Comparison of ENCODE assay signal across 9 mouse cellular contexts in genomic region chr17:83873363-83874141, GRCm38 (mm10). TPM values are rescaled to one million over a fixed set of nuclear protein-coding genes. Genes with fewer than 3 reads are reported as not detected.
DNase-seq lines count a peak whose midpoint lies in the region; ATAC-seq and TF ChIP-seq lines count a peak whose summit lies in the region.
"Had no signal": no experiment of that assay in that cellular context is flagged by ENCODE, and none has a peak within 500 bp of the region (broad histone marks: within the 10 kb centered on the region; RNA-seq: fewer than 3 reads in every experiment).

No protein-coding gene starts in this region.

- H3K36me3 ChIP-seq in small intestine, adult 2 months (ENCODE audit: control insufficient read depth, insufficient read depth, low read length): no peaks in the 10 kb centered on the region

- H3K4me1 ChIP-seq in small intestine, adult 2 months (ENCODE audit: control insufficient read depth, insufficient read depth, insufficient read length, low read length): no peaks in the 10 kb centered on the region

- TF ChIP-seq CTCF in small intestine, adult 2 months (IDR thresholded peaks at IDR 0.05; ENCODE audit: extremely low read depth, insufficient read length, insufficient replicate concordance, low read depth, low read length): no peak

- no peak for TF ChIP-seq POLR2A in small intestine, adult 2 months (IDR thresholded peaks at IDR 0.05; ENCODE audit: low read depth, low read length)

- ATAC-seq in erythroid progenitor cell, adult 5-6 weeks (replicated peaks; ENCODE audit: low FRiP score, poor library complexity, severe bottlenecking): no peak
- no peak for ATAC-seq in monocyte, adult 5-6 weeks (replicated peaks; ENCODE audit: insufficient number of reproducible peaks, low FRiP score, low TSS enrichment, poor library complexity, severe bottlenecking)

- H3K4me3 ChIP-seq in small intestine, adult 2 months (ENCODE audit: low read depth, low read length): no peak overlapping the region

- peak overlapping the region; percentile 40 for H3K27ac ChIP-seq in small intestine, adult 2 months (ENCODE audit: insufficient read depth, low read depth, low read length)
- H3K27ac ChIP-seq: macrophage had no signal

- intact Hi-C loops in left cerebral cortex, postnatal 4 days (cut with DNase I): no loop called here

- H3K27me3 ChIP-seq in small intestine, adult 2 months (ENCODE audit: control insufficient read depth, insufficient read depth, low read length): no peaks in the 10 kb centered on the region

- whole genome bisulfite sequencing in small intestine, adult 2 months: 78% methylated on average over 19 of the region's 19 CpGs

- peak; percentile 46 for DNase-seq in ovary, adult 18-20 months (ENCODE audit: low spot score)
- no peak for DNase-seq in ovary, postnatal 10 days (ENCODE audit: low spot score)
- peak; percentile 88 for DNase-seq in gastrocnemius, postnatal 25 days
- peak; percentile 64 for DNase-seq in kidney, postnatal 14 days
- no peak for DNase-seq in left cerebral cortex, postnatal 4 days

RNA-seq across cellular contexts. Expression of gene Haao, which starts 25.8 kb away (rescaled TPM):
- not detected for total RNA-seq in gastrocnemius, postnatal 25 days (2021)
- 2.7 and 5.8 TPM in 2 replicates for polyA plus RNA-seq in small intestine, adult 2 months (2012; rRNA removed)
- 5.0 and 6.3 TPM in 2 replicates for total RNA-seq in erythroid progenitor cell, adult 5-6 weeks (2015; ENCODE audit: low replicate concordance)
- 2.7 and 3.0 TPM in 2 replicates for total RNA-seq in erythroid progenitor cell, adult 5-6 weeks (2017; ENCODE audit: low replicate concordance)
- total RNA-seq in monocyte, adult 5-6 weeks (2017): 60.0 to 68.3 TPM (median 64.2 TPM) in 3 replicates
- total RNA-seq in left cerebral cortex, postnatal 4 days (2021): under 1 TPM in 1 of 2 experiments, not detected in 1; 0.20 TPM

Comparison
In these comparisons a context has a peak if more than half of its experiments do, and no peak if none do; other contexts are left out.
1. DNase-seq: peak in ovary, adult 18-20 months (single experiment), gastrocnemius, postnatal 25 days (single experiment) and kidney, postnatal 14 days (single experiment); none in ovary, postnatal 10 days (single experiment) and left cerebral cortex, postnatal 4 days (single experiment).